ENCODE assay signal across 9 mouse cellular contexts in genomic region chr9:67572790-67573682, GRCm38 (mm10). TPM values are rescaled to one million over a fixed set of nuclear protein-coding genes. Genes with fewer than 3 reads are reported as not detected.
DNase-seq lines count a peak whose midpoint lies in the region; ATAC-seq and TF ChIP-seq lines count a peak whose summit lies in the region.
"Had no signal": no experiment of that assay in that cellular context is flagged by ENCODE, and none has a peak within 500 bp of the region (broad histone marks: within the 10 kb centered on the region; RNA-seq: fewer than 3 reads in every experiment).

No protein-coding gene starts in this region.

- no peak for TF ChIP-seq EP300 in heart, postnatal 0 days (IDR thresholded peaks at IDR 0.05; ENCODE audit: low read depth)

- H3K9ac ChIP-seq in heart, embryonic 12.5 days = 0 out of 2 replicates have a peak overlapping the region, but pooled peaks have one; percentile 50
- H3K9ac ChIP-seq in heart, postnatal 0 days (replicated peaks; ENCODE audit: low read depth, low read length) = no peak overlapping the region; the same call in 1 of the 2 replicates
- 0 out of 2 replicates have a peak overlapping the region, but pooled peaks have one; percentile 10 for H3K9ac ChIP-seq in midbrain, embryonic 13.5 days (replicated peaks)
- H3K9ac ChIP-seq in kidney, embryonic 15.5 days = no peak overlapping the region
- H3K9ac ChIP-seq: liver, embryonic 13.5 days had no signal

- WGBS in heart, embryonic 12.5 days = 54% methylated on average over 10 of the region's 10 CpGs
- WGBS in heart, postnatal 0 days = 25% methylated on average over 10 of the region's 10 CpGs
- 22% methylated on average over 10 of the region's 10 CpGs for WGBS in midbrain, embryonic 13.5 days
- WGBS in kidney, embryonic 15.5 days = 50% methylated on average over 10 of the region's 10 CpGs

- no peak for TF ChIP-seq CTCF in heart, postnatal 0 days (IDR thresholded peaks at IDR 0.05; ENCODE audit: low read depth)

- peak overlapping the region; percentile 20; the same call in 1 of the 2 replicates for H3K4me2 ChIP-seq in heart, embryonic 12.5 days
- H3K4me2 ChIP-seq in heart, postnatal 0 days (ENCODE audit: low read depth, low read length) = peak overlapping the region; percentile 16; the same call in 1 of the 2 replicates
- H3K4me2 ChIP-seq in midbrain, embryonic 13.5 days (replicated peaks) = peak overlapping the region; percentile 28
- no peak overlapping the region for H3K4me2 ChIP-seq in kidney, embryonic 15.5 days
- H3K4me2 ChIP-seq: liver, embryonic 13.5 days had no signal

- DNase-seq in heart, postnatal 14 days = no peak
- DNase-seq in cerebellum, adult 9-10 months = peak; percentile 58
- DNase-seq in heart, postnatal 0 days (ENCODE audit: low spot score) = peak; percentile 43
- DNase-seq in B cell, adult 2 months = no peak
- DNase-seq in thymus, postnatal 25 days = no peak
- DNase-seq: liver, embryonic 13.5 days had no signal

- peaks cover 51% of the 10 kb centered on the region for H3K4me1 ChIP-seq in heart, embryonic 12.5 days (replicated peaks)
- peaks cover 48% of the 10 kb centered on the region for H3K4me1 ChIP-seq in heart, postnatal 0 days (ENCODE audit: control insufficient read depth, insufficient read depth)
- peaks cover 26% of the 10 kb centered on the region for H3K4me1 ChIP-seq in midbrain, embryonic 13.5 days (replicated peaks)
- H3K4me1 ChIP-seq in kidney, embryonic 15.5 days = peaks cover 12% of the 10 kb centered on the region; the same call in 1 of the 2 replicates
- H3K4me1 ChIP-seq: liver, embryonic 13.5 days had no signal

- no peak overlapping the region for H3K4me3 ChIP-seq in heart, embryonic 12.5 days
- H3K4me3 ChIP-seq in heart, postnatal 0 days (ENCODE audit: low read depth, low read length) = peak overlapping the region; percentile 0; the same call in 1 of the 2 replicates
- H3K4me3 ChIP-seq in midbrain, embryonic 13.5 days (replicated peaks) = no peak overlapping the region
- H3K4me3 ChIP-seq in kidney, embryonic 15.5 days (replicated peaks) = no peak overlapping the region
- H3K4me3 ChIP-seq: liver, embryonic 13.5 days had no signal

- peak overlapping the region; percentile 46 for H3K27ac ChIP-seq in heart, embryonic 12.5 days (ENCODE audit: poor library complexity, severe bottlenecking)
- peak overlapping the region; percentile 78 for H3K27ac ChIP-seq in heart, postnatal 0 days (ENCODE audit: low read depth)
- peak overlapping the region; percentile 49 for H3K27ac ChIP-seq in midbrain, embryonic 13.5 days
- H3K27ac ChIP-seq in kidney, embryonic 15.5 days = no peak overlapping the region
- H3K27ac ChIP-seq: liver, embryonic 13.5 days had no signal

- no peaks in the 10 kb centered on the region for H3K27me3 ChIP-seq in heart, embryonic 12.5 days (replicated peaks)
- H3K27me3 ChIP-seq in heart, postnatal 0 days (ENCODE audit: control insufficient read depth, insufficient read depth, low read length) = no peaks in the 10 kb centered on the region
- no peaks in the 10 kb centered on the region for H3K27me3 ChIP-seq in midbrain, embryonic 13.5 days
- no peaks in the 10 kb centered on the region for H3K27me3 ChIP-seq in kidney, embryonic 15.5 days
- H3K27me3 ChIP-seq: liver, embryonic 13.5 days had no signal

- no peaks in the 10 kb centered on the region for H3K9me3 ChIP-seq in heart, embryonic 12.5 days (replicated peaks)
- no peaks in the 10 kb centered on the region for H3K9me3 ChIP-seq in heart, postnatal 0 days (replicated peaks; ENCODE audit: control insufficient read depth, low read length)
- H3K9me3 ChIP-seq in midbrain, embryonic 13.5 days = no peaks in the 10 kb centered on the region
- H3K9me3 ChIP-seq in kidney, embryonic 15.5 days (replicated peaks) = no peaks in the 10 kb centered on the region
- H3K9me3 ChIP-seq: liver, embryonic 13.5 days had no signal

- no peaks in the 10 kb centered on the region for H3K36me3 ChIP-seq in heart, embryonic 12.5 days
- no peaks in the 10 kb centered on the region for H3K36me3 ChIP-seq in heart, postnatal 0 days (replicated peaks; ENCODE audit: control insufficient read depth, insufficient read depth, low read length)
- no peaks in the 10 kb centered on the region for H3K36me3 ChIP-seq in midbrain, embryonic 13.5 days
- H3K36me3 ChIP-seq in kidney, embryonic 15.5 days = no peaks in the 10 kb centered on the region
- H3K36me3 ChIP-seq: liver, embryonic 13.5 days had no signal

- intact Hi-C loops in heart, postnatal 14 days (cut with DNase I) = no loop called here

- ATAC-seq in heart, embryonic 12.5 days (ENCODE audit: insufficient number of reproducible peaks, low FRiP score) = no peak
- peak; percentile 77 for ATAC-seq in heart, postnatal 0 days (ENCODE audit: insufficient read depth, low read depth)
- peak; percentile 53; the same call in 1 of the 2 replicates for ATAC-seq in midbrain, embryonic 13.5 days
- no peak for ATAC-seq in kidney, embryonic 15.5 days (replicated peaks; ENCODE audit: low FRiP score)

RNA-seq across cellular contexts. Expression of gene Tln2, which starts 13.5 kb away (rescaled TPM):
- polyA plus RNA-seq in heart, embryonic 12.5 days (2016; fragmentation: Nextera tagmentation; extraction: Ambion mirVana) = 57.3 and 58.9 TPM in 2 replicates
- total RNA-seq in heart, postnatal 14 days (2021) = 10 to 100 TPM; 77.2 to 87.0 TPM
- 92.4 and 92.6 TPM in 2 replicates for total RNA-seq in heart, postnatal 0 days (2014; rRNA removed; ENCODE audit: low replicate concordance)
- 67.0 and 75.3 TPM in 2 replicates for polyA plus RNA-seq in heart, postnatal 0 days (2015; fragmentation: Nextera tagmentation; extraction: Ambion mirVana)
- 16.4 and 18.4 TPM in 2 replicates for polyA plus RNA-seq in midbrain, embryonic 13.5 days (2015; fragmentation: Nextera tagmentation; extraction: Ambion mirVana)
- 20.8 and 21.1 TPM in 2 replicates for polyA plus RNA-seq in kidney, embryonic 15.5 days (2015; fragmentation: Nextera tagmentation; extraction: Ambion mirVana)

Comparison
In these comparisons a context has a peak if more than half of its experiments do, and no peak if none do; other contexts are left out.
1. ATAC-seq: peak in heart, postnatal 0 days (single experiment) and midbrain, embryonic 13.5 days (single experiment); none in heart, embryonic 12.5 days (single experiment) and kidney, embryonic 15.5 days (single experiment).
2. H3K9ac ChIP-seq: peak in heart, embryonic 12.5 days (single experiment) and midbrain, embryonic 13.5 days (single experiment); none in heart, postnatal 0 days (single experiment) and kidney, embryonic 15.5 days (single experiment).
3. DNase-seq: peak in cerebellum, adult 9-10 months (single experiment) and heart, postnatal 0 days (single experiment); none in heart, postnatal 14 days (0 of 2), B cell, adult 2 months (0 of 2) and thymus, postnatal 25 days (single experiment).